Mouse (Mus musculus) spleen, postnatal 14 days (tissue): Measurements from ENCODE around the gene Flot2.

ENCODE experiments used
- DNase-seq, 2 experiments: peaks; one replicate each; pipeline ENCODE4 v3.0.0; 2021 to 2022; ENCODE audit warnings: low spot score in 2 of 2

Gene Flot2

DNA sequence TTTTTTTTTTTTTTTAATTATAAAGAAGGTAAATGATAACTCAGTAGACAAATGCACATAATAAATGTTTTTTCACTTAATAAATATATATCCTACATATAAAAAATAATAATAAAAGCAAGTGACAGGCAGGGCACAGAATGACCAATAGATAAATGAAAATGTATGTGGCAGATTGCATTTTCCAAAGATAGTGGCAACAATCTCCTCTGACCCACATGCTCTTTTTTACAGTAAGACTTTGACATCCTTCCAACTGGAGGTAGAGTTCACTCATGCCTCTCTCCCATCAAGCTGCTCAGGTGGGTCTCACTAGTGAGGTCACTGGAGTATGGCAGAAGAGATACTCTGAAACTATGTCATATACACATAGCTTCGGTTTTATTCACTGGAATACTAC is 24.8 kb downstream of the Flot2 start:
- DNase-seq, result no peak

DNA sequence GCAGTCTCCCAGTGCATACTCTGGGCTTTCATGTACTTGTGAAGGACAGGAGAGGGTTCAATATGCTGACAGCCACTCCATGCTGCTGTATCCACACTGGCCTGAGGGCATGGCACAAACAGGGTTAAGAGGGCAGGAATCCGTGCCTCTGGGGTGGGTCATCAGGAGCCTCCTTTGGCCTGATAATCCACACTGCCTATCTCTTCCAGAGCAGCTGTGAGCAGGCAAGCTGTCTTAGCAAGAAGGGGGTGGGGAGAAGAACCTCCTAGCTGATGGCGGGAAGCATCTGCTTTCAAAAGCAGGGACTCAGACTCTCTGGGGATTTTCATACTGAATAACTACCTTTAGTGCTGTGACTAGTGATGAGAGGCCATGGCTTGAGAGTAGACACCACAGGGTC is 28.2 kb downstream of the Flot2 start:
- DNase-seq, result peak; percentile 47 to 51

DNA sequence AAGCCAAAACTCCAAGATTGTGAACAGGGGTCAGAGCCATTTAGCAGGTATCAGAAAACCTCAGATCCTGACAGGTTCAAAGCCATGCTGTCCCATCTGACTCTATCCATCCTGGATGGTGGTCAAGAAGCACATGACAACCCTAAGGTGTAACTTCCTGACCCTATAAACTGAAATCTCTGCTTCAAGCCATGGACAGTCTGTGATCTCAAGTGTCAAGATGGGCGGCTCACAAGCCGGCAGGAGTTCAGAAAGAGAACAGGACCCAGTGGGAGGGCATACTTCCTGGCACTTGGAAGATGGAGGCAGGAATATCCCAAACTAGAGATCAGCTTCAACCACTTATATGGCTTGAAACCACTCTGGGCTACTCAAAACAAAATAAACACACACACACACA is 28.9 kb downstream of the Flot2 start:
- DNase-seq, result no peak

DNA sequence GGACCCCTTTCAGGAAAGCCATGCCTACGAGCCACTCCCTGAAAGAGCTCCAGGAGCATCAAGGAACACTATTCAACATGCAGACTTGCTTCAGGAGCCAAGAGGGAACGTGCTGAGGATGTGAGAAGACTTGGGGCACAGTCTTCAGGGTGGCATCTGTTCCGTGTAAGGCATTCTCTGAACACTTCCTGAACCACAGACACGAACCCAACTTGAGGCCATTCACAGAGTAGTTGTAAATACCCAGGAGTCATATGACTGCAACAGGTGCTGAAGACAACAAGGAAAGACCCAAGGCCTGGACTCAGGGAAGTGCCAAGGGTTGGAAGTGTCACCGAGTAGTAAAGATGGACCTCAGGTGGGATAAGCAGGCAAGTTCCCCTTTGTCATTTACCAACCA is 29.8 kb downstream of the Flot2 start:
- DNase-seq, result no peak

DNA sequence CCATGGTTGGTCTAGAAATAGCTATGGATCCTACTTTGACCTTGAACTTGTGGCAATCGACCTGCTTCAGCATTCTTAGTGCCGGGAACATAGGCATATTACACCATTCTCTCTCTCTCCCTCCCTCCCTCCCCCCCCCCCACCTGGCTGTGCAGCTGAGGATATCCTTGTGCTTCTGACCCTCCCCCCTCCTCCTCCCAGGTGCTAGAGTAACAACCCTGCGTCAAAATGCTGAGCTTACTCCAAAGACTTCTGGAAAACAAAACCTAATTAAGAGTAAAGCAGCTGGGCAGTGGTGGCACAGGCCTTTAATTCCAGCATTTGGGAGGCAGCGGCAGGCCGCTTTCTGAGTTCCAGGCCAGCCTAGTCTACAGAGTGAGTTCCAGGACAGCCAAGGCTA is 31.4 kb downstream of the Flot2 start:
- DNase-seq, result no peak

DNA sequence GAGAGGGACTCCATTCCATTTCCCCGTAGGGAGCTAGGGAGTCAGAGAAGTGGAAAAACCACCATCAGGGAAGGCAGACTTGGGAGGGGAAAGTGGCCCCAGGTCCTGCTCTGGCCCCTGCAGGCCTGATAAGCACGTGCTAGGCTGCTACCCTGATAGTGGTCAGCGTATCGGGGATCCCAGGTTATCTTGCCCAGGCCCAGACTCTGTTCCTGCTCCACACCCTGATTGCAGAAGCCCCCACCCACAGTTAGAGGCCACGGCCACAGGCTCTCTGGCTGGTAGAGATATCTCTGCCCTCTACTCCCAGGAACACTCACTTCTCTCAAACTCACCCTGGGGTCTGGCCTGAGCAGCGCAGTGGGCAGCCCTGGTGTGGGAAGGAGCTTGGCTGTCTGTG is 31.9 kb downstream of the Flot2 start:
- peak; percentile 63 to 68 for DNase-seq

DNA sequence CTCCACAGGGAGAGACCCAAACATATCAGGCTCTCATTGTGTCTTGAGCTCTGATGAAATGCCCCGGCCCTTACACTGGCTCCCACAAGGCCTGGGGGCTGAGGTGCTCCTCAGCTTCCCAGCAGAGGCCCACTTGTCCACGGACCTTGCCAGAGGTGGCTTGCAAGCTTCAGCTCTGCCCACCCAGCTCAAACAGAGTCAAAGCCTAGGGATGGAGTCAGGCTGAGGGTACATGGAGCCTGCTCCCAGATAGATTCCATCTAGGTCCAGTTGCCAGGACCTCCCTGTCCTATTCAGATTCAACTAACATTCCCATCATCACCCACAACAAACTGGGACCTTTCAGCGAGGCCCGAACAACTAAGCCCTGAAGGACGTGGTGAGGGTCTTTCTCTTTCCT is 34.2 kb downstream of the Flot2 start:
- no peak for DNase-seq

DNA sequence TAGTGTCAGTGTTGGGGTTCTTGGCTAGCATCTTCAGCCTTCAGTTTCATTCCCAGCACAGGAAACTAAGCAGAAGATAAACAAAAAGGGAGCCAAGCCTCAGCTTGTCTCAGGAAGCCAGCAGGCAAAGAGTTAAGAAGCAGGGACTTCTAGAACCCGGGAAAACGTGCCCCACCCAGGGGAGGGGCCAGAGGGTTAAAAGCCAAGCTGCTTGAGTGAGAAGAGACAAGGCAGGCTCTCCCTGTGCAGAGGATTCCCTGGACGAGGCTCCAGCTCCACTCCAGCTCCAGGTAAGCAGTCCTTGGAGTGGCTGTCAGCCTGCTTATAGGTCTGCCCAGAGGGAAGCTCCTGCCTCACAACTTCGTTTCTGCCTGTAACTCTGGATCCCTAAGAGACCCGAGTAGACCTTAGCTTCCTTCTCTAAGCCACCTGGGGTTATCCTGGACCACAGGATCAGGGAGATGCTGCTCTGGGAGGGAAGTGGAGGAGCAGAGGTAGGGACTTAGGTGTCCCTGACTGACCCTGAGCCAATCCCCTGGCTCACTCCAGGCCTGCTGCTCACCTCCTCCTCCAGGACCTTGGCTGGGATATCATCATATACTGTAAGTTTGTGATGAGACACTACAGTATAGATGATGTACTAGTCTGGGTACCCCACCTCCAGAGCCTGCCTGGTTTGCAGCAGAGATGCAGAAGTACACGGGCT is 34.8 kb downstream of the Flot2 start:
- peak; percentile 74 to 79 for DNase-seq

DNA sequence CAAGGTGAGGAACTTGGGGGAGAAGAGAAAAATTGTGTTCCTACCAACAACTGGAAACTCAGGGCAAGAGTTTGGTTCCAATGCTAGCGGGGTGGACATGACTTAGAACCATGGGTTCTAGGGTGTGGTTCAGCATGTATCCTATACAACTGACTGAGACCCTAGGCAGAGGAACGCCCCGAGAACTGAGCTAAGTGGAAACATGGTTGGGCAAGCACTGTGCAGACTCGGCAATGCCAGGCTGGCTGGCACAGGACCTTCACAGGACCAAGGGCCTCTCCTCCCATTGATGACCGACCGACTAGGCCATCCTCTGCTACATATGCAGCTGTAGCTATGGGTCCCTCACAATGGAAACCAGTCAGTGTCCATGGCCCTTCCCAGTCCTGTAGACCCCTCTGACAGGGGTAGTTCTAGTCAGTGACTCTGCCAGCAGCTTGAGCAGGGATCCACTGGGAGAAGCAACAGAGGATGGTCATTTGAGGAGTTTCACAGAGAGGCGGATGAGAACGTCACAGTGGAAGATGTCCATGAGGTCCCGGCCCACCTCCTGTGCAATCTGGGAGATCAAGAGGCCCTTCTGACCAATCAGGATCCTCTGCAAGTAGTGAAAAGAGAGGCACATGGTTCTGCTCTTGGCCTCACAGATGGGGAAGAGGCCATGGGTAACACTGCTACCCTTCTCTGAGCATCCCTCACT is 36.0 kb downstream of the Flot2 start:
- peak; percentile 44 to 49 for DNase-seq

DNA sequence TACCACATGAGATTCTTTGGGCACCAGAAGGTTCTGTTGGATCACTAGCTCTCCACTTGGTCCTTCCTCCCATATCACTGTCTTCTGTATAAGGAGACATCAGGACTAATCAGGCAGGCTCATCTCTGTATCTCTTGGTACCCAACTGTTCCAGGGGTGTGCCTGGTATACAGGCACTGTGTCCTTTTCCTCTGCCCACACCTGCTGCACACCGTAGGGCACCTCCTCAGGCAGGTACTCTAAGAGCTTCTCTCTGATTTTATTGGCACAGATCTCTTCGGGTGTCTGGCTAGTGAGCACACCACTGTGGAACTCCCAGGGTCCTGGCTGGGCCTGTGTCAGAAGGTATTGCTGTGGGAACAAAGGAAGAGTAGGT is 36.5 kb downstream of the Flot2 start:
- DNase-seq, result peak in 1 of 2 experiments; percentile 33

DNA sequence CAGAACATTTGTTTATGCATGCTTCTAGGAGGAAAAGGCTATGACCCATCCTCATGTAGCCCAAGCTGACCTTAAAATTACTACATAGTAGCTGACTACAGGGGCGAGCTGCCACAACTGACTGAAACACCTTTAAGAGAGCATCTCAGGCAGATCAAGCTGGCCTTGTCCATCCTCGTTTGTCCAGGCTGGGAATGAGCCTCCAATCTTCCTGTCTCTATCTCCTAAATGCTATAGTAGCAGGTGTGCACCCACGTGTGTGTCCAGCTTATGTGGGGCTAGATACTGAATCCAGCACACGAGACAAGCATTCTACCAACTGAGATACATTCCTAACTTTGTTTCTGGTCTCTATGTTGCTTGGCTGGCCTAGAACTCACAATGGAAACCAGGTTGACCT is 36.9 kb downstream of the Flot2 start:
- no peak for DNase-seq

DNA sequence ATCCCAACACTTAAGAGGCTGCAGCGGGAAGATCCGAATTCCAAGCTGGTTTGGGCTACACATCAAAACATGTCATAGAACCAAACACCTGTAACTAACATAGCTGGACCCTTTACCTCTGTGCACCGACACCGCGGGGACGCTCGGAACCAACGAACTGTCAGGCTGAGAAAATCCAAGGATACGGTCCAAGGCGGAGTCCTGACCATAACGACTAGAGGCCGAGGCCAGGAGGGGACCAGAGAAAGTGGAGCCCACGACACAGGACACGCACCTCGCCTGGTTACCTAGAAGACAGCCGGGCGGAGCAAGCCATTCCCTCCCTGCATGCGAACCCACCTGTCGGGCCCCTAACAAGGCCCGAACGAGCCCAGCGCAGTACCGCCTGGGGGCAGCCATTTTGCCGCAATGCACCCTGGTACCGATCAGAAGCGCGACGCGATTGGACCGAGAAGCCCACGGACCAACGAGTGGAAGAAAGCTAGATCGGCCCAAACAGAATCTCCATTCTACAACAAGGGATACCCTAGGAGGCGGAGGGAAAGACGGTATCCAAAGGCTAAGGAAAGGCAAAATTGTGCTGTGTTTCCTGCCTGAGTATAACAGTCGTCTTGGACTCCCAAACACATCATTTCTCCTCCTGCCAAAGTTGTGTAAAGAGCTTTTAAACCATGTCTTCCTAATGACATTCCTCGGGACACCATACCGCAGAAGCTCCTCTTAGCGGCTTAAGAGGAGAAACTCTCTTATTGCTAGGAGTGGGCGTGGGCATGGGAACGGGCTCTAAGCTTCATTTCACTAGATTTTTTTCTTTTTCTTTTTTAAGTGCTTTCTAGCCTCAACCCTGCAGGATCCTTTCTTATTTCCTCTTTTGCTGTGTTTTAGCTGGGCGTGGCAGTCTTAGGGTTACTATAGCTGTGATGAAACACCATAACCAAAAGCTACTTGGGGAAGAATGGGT is 42.5 kb downstream of the Flot2 start, which contains the start of gene Eral1:
Gene Eral1, minus strand, starts transcription at position 423 of the 961 bp plus-strand sequence.
- DNase-seq, result peak; percentile 69 to 76

DNA sequence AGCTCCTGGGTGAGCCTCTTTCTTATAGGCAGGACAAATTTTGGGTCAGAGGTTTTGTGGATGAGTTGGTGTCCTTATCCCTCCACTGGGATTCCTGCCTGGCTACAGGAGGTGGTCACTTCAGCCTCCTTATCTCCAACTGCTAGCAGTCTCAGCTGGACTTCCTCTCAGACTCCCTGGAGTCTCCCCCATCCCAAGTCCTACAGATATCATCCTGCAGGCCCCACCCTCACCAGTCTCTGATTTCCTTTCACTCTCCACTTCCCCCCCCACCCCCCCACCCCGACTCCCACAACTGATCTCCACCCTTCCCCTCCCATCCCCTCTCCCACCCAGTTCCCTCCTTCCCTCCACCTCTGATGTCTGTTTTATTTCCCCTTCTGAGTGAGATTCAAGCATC is 45.9 kb downstream of the Flot2 start:
- no peak for DNase-seq

DNA sequence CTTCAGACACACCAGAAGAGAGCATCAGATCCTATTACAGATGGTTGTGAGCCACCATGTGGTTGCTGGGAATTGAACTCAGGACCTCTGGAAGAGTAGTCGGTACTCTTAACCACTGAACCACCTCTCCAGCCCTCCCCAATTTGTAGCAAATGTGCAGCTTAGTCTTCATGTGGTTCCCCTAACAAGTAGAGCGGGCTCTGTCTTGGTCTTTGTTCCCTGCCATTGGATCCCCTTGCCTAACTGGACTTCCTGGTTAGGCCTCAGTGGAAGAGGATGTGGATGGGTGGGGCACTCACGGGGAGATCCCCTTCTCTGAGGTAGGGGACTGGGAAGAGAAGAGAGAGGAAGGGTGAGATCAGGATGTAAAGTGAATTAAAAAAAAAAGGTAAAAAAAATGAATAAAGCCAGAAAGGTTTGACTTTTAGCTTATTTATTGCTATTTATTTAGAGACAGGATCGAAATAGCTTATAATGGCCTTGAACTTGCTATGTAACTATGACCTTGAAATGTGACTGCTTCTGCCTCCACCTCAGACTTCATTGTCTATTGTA is 49.3 kb downstream of the Flot2 start:
- no peak for DNase-seq

DNA sequence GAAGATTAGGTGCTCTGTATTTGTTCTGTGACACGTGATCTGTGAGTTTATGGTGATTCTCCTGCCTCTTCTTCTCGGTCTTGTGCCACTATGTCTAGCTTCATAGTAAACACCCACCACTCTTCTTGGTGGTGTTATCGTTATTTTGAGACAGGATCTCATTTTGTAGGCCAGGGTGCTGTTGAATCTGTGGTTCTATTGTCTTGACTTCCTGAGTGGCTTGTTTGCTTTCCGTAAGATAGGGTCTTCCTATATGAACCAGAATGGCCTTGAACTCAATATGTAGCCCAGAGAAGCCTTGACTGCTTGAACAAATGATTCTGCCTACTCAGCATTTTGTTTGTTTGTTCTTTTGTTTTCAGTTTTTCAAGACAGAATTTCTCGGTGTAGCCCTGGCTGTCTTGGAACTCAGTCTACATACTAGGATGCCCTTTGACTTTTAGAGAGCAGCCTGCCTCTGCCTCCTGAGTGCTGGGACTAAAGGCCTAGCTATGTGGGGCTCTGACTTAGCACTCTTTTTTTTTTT is 50.1 kb downstream of the Flot2 start:
- DNase-seq, result no peak

DNA sequence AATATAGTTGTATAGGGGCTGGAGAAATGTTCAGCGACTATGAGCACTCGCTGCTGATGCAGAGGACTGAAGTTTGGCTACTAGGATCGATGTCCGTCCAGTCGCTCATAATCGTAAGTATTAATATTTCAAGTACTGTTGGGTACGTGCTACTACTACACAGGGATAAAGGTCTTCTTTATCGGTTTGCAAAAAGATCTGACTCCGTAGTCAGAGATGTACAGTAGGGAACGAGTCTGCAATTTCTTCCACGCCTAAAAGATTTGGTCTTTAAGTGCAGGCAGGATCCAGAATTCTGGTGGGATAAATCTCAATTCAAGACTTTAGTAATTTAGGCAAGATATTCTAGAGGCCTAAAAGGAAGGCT is 56.4 kb downstream of the Flot2 start:
- no peak for DNase-seq

DNA sequence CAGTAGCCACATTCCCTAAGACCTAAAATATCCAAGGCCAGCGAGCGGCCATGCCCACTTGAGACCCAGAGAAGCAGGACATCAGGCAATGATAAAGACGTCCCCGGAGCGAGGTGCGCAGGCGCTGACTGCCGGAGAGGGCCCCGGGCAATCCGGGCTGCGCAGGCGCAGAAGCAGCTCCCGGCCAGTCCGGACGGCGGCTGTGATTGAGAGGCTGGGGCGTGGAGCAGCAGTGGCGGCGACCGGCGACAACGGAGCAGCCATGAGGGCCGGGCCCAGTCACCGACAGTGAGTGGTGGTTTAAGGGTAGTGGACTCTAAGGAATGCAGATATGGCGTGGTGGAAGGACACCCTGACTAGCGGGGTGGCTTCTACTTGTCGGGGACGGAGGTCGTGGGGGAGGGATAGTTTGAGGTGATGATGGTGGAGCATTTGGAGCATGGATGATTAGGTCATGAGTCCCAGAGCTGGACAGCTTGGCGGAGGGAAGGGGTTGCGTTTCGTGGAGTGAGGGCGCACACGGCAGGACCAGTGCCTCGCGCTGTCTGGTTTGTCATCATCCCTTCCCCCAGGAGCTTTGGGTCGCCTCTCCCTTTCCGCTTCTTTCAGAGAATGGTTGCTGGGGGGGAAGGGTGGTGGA is 56.9 kb downstream of the Flot2 start, which contains the start of gene Fam222b:
Gene Fam222b, plus strand, starts transcription at position 157 of the 640 bp plus-strand sequence.
- peak; percentile 79 to 87 for DNase-seq

DNA sequence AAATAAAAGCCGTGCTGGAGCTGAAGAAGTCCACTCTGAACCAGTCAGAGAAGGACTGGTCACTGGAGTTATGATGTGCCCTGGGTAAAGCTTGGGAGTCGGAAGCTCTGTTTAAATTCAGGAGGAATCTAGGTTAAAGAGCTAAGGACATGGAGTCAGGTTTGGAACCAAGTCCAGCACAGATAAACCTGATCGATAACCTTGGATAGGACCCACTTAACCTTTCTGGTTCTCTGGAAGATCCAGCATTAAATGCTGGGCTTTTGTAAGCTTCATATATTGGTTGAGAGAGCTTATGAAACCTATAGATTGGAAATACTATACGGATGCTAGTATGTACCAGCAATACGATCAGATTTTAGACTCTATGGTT is 57.4 kb downstream of the Flot2 start:
- DNase-seq, result no peak

DNA sequence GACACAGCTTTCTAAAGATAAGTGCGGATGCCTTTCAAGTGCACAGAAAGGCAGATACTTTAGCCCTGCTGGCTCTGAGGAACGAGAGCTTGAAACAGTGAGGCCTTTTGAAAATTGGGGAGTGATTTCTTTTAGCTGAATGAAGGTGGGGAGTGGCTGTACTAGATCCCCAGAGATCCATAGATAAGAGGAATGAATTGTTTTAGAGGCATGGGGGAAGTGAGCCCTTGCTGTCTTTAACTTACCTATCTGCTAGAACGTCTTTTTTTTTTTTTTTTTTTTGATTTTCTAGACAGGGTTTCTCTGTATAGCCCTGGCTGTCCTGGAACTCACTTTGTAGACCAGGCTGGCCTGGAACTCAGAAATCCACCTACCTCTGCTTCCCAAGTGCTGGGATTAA is 59.3 kb downstream of the Flot2 start:
- DNase-seq, result no peak

DNA sequence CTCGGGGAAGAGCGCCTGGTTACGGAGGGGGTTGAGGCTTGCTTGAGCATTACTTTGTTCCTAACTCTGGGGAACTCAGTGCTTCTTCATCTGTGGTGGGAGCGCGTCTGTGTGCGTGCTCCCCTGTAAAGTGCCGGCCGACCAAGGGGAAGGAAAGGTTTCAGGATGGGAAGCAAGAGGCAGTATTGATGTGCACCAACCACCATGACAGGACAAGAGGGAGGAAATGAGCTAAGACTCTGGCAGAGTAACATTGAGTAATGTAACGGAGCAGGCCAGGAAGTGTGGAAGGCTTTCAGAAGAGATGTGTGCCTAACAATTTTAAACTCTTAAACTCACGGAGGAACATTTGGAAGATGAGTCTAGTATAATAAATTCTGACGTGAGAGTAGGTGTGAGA is 63.0 kb downstream of the Flot2 start:
- no peak for DNase-seq

DNA sequence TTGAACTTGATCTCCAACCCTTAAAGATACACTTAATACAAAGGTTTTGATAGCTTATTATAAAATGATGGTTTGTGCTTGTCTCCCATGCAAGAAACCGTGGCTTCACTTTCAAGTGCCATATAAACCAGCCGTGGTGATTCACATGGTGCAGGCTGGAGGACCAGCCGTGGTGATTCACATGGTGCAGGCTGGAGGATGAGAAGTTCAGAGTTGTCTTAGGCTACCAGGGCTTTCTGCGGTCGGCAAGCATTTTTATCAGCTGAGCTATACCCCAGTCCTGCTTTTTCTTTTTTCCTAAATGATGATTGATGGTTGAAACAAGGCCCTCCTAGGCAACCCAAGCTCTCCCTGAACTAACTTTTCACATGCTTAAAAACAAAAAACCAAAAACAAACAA is 64.4 kb downstream of the Flot2 start:
- no peak for DNase-seq
